Comparison of ENCODE assay signal across 8 mouse cellular contexts in the genomic region with DNA sequence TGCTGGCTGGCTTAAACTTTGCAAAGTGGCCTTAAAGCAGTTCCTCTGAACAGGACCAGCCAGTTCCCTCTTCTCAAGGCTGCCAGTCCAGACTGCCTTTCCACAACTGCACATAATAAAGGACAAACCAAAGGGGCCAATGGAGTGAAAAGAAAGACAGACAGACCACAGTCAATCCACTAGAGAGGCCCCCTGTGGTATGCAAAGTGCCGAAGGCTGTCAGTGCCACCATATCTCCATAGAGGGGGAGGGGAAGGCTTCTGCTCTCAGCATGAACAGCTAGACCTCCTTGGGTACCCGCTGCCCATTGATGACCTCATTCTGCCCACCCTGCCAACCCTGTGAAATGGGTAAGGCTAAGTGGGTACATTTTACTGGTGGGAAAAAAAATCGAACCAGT. TPM values are rescaled to one million over a fixed set of nuclear protein-coding genes. Genes with fewer than 3 reads are reported as not detected.
A peak's percentile ranks its signal among the peaks of the same experiment; 100 is the strongest.
DNase-seq lines count a peak whose midpoint lies in the region; ATAC-seq and TF ChIP-seq lines count a peak whose summit lies in the region.
"Had no signal": no experiment of that assay in that cellular context is flagged by ENCODE, and none has a peak within 500 bp of the region (broad histone marks: within the 10 kb centered on the region; RNA-seq: fewer than 3 reads in every experiment).

No protein-coding gene starts in this region.

- ATAC-seq in kidney, postnatal 0 days (replicated peaks; ENCODE audit: low FRiP score, low read depth) = no peak
- peak; percentile 16; the same call in 1 of the 2 replicates for ATAC-seq in granulocyte monocyte progenitor cell, adult 5-6 weeks (replicated peaks; ENCODE audit: poor library complexity, severe bottlenecking)
- ATAC-seq in neural tube, embryonic 13.5 days (ENCODE audit: low read depth) = no peak; the same call in 1 of the 2 replicates

- H3K27ac ChIP-seq in kidney, postnatal 0 days = peak overlapping the region; percentile 79
- H3K27ac ChIP-seq in embryonic facial prominence, embryonic 10.5 days (replicated peaks) = peak overlapping the region; percentile 48; the same call in 1 of the 2 replicates
- H3K27ac ChIP-seq in neural tube, embryonic 13.5 days (replicated peaks) = no peak overlapping the region
- H3K27ac ChIP-seq: macrophage had no signal

- H3K4me1 ChIP-seq in kidney, postnatal 0 days (replicated peaks; ENCODE audit: insufficient read depth, low read length) = peaks cover 22% of the 10 kb centered on the region
- peaks cover 27% of the 10 kb centered on the region for H3K4me1 ChIP-seq in embryonic facial prominence, embryonic 10.5 days
- H3K4me1 ChIP-seq in neural tube, embryonic 13.5 days (replicated peaks) = peaks cover 21% of the 10 kb centered on the region

- H3K4me3 ChIP-seq in kidney, postnatal 0 days (replicated peaks; ENCODE audit: low read depth, low read length) = no peak overlapping the region
- no peak overlapping the region for H3K4me3 ChIP-seq in embryonic facial prominence, embryonic 10.5 days
- H3K4me3 ChIP-seq in neural tube, embryonic 13.5 days = no peak overlapping the region

- H3K9ac ChIP-seq in kidney, postnatal 0 days (ENCODE audit: low read depth, low read length) = no peak overlapping the region
- no peak overlapping the region for H3K9ac ChIP-seq in neural tube, embryonic 13.5 days

- no peaks in the 10 kb centered on the region for H3K9me3 ChIP-seq in kidney, postnatal 0 days (replicated peaks; ENCODE audit: low read length)
- no peaks in the 10 kb centered on the region for H3K9me3 ChIP-seq in embryonic facial prominence, embryonic 10.5 days
- no peaks in the 10 kb centered on the region for H3K9me3 ChIP-seq in neural tube, embryonic 13.5 days

- TF ChIP-seq CTCF in kidney, postnatal 0 days (IDR thresholded peaks at IDR 0.05; ENCODE audit: low read depth) = no peak

- no peaks in the 10 kb centered on the region for H3K36me3 ChIP-seq in kidney, postnatal 0 days (ENCODE audit: insufficient read depth, low read length)
- no peaks in the 10 kb centered on the region for H3K36me3 ChIP-seq in embryonic facial prominence, embryonic 10.5 days (replicated peaks)
- H3K36me3 ChIP-seq in neural tube, embryonic 13.5 days = no peaks in the 10 kb centered on the region

- no peak overlapping the region for H3K4me2 ChIP-seq in kidney, postnatal 0 days (ENCODE audit: low read length)
- peak overlapping the region; percentile 14; the same call in 1 of the 2 replicates for H3K4me2 ChIP-seq in neural tube, embryonic 13.5 days

- WGBS in kidney, postnatal 0 days = 28% methylated on average over 3 of the region's 3 CpGs
- 20% methylated on average over 3 of the region's 3 CpGs for WGBS in embryonic facial prominence, embryonic 10.5 days
- WGBS in neural tube, embryonic 13.5 days = 13% methylated on average over 3 of the region's 3 CpGs

- no peaks in the 10 kb centered on the region for H3K27me3 ChIP-seq in kidney, postnatal 0 days (ENCODE audit: insufficient read depth, low read length)
- H3K27me3 ChIP-seq in embryonic facial prominence, embryonic 10.5 days (replicated peaks; ENCODE audit: low read depth, poor library complexity, severe bottlenecking) = peaks cover 9% of the 10 kb centered on the region; the same call in 1 of the 2 replicates
- no peaks in the 10 kb centered on the region for H3K27me3 ChIP-seq in neural tube, embryonic 13.5 days

- no peak for DNase-seq in kidney, postnatal 0 days (ENCODE audit: low spot score)
- no peak for DNase-seq in kidney, postnatal 36 days
- DNase-seq in embryonic facial prominence, embryonic 10.5 days (ENCODE audit: low spot score) = no peak
- no peak for DNase-seq in spleen, postnatal 14 days (ENCODE audit: low spot score in 2 of 2)
- DNase-seq in cerebellum, postnatal 36 days = no peak

RNA-seq across cellular contexts. Expression of a gene that starts 34.7 kb away (rescaled TPM):
- polyA plus RNA-seq in kidney, postnatal 0 days (2015; fragmentation: Nextera tagmentation; extraction: Ambion mirVana) = 2.4 and 2.6 TPM in 2 replicates
- polyA plus RNA-seq in embryonic facial prominence, embryonic 10.5 days (2016; fragmentation: Nextera tagmentation; extraction: Ambion mirVana) = 0.93 and 1.2 TPM in 2 replicates
- total RNA-seq in granulocyte monocyte progenitor cell, adult 5-6 weeks (2014; fragmentation: Nextera tagmentation) = 10.2 and 11.0 TPM in 2 replicates
- total RNA-seq in granulocyte monocyte progenitor cell, adult 5-6 weeks (2017) = 2.3 and 2.5 TPM in 2 replicates
- 3.3 TPM in 2 replicates for polyA plus RNA-seq in neural tube, embryonic 13.5 days (2015; fragmentation: Nextera tagmentation; extraction: Ambion mirVana)
